Mouse (Mus musculus) intestine, embryonic 16.5 days (tissue): ENCODE results near the gene Avil. TPM values are rescaled to one million over a fixed set of nuclear protein-coding genes. Genes with fewer than 3 reads are reported as not detected.

Experiments used
- ATAC-seq: fragments of 200-750 bp; cut with Nextera tagmentation; 2 replicates; pipeline ENCODE4 v1.8.0; 2017; ENCODE audit warnings: moderate TSS enrichment, moderate library complexity
- H3K27ac ChIP-seq: fragments of 300-500 bp; sonication (generic); 2 replicates; pipeline ENCODE4 v1.5.1; 2014; ENCODE audit warnings: mild to moderate bottlenecking, low read length
- H3K27me3 ChIP-seq: fragments of 300-500 bp; sonication (generic); replicated peaks from 2 replicates; pipeline ENCODE4 v1.6.1; 2014; ENCODE audit warnings: low read length, control low read depth, mixed read lengths; ENCODE audit not compliant: control insufficient read depth, insufficient read depth
- H3K36me3 ChIP-seq: fragments of 300-500 bp; sonication (generic); 2 replicates; pipeline ENCODE4 v1.6.1; 2014; ENCODE audit warnings: low read length, control low read depth; ENCODE audit not compliant: control insufficient read depth, insufficient read depth
- H3K4me1 ChIP-seq: fragments of 300-500 bp; sonication (generic); 2 replicates; pipeline ENCODE4 v1.6.1; 2014; ENCODE audit warnings: low read length, control low read depth, mixed read lengths; ENCODE audit not compliant: control insufficient read depth, insufficient read depth
- H3K4me2 ChIP-seq: fragments of 300-500 bp; sonication (generic); 2 replicates; pipeline ENCODE4 v1.6.1; 2014; ENCODE audit warnings: low read depth, low read length, control low read depth
- H3K4me3 ChIP-seq: fragments of 300-500 bp; sonication (generic); 2 replicates; pipeline ENCODE4 v1.5.1; 2014; ENCODE audit warnings: mild to moderate bottlenecking, low read length
- H3K9ac ChIP-seq: fragments of 300-500 bp; sonication (generic); 2 replicates; pipeline ENCODE4 v1.6.1; 2014; ENCODE audit warnings: low read depth, low read length
- H3K9me3 ChIP-seq: fragments of 300-500 bp; sonication (generic); 2 replicates; pipeline ENCODE4 v1.6.1; 2016; ENCODE audit warnings: low read length, control low read depth; ENCODE audit not compliant: control insufficient read depth
- whole genome bisulfite sequencing: fragments of 180-500 bp; shearing (Covaris S2); extraction: QIAGEN DNeasy Blood & Tissue Kit; methylation state at CpG from one replicate; pipeline ENCODE4 v1.1.7; 2014; 5-methylcytosine and 5-hydroxymethylcytosine counted together
- polyA plus RNA-seq: library from polyadenylated mRNA; unstranded; fragments of >200 nt; fragmentation: Nextera tagmentation; extraction: Ambion mirVana; gene quantifications from 2 replicates; pipeline ENCODE4 v1.2.1, GENCODE M21; 2015

Gene Avil
- polyA plus RNA-seq, 1 experiment from 2014 or later, result 0.21 TPM

- Histone ChIP-seq H3K27me3 (no peaks in the 10 kb centered on the region), H3K27ac (no peak overlapping the region), H3K9ac (no peak overlapping the region), H3K4me2 (no peak overlapping the region), H3K4me1 (peaks cover 7% of the 10 kb centered on the region), H3K9me3 (no peaks in the 10 kb centered on the region), H3K36me3 (peaks cover 8% of the 10 kb centered on the region; the same call in 1 of the 2 replicates), H3K4me3 (no peak overlapping the region)
- WGBS, result 87% methylated on average over 5 of the region's 5 CpGs
- no peak for ATAC-seq
Observed at GRCm38 (mm10) chr10:127002765-127003164, 2.3 kb downstream of the Avil start.

GRCm38 (mm10) chr10:127003334-127003733, 2.8 kb downstream of the Avil start:
- ATAC-seq, result no peak
- no peak overlapping the region for H3K4me2 ChIP-seq
- peaks cover 3% of the 10 kb centered on the region; the same call in 1 of the 2 replicates for H3K36me3 ChIP-seq
- H3K9ac ChIP-seq, result no peak overlapping the region
- no peak overlapping the region for H3K4me3 ChIP-seq
- H3K9me3 ChIP-seq, result no peaks in the 10 kb centered on the region
- H3K27ac ChIP-seq, result no peak overlapping the region
- no peaks in the 10 kb centered on the region for H3K27me3 ChIP-seq
- WGBS, result 82% methylated on average over 8 of the region's 8 CpGs
- H3K4me1 ChIP-seq, result peaks cover 7% of the 10 kb centered on the region

- Histone ChIP-seq H3K27me3 (no peaks in the 10 kb centered on the region), H3K27ac (no peak overlapping the region), H3K9ac (no peak overlapping the region), H3K4me1 (peaks cover 7% of the 10 kb centered on the region), H3K4me2 (no peak overlapping the region), H3K36me3 (0 out of 2 replicates have a peak, but pooled peaks cover 2% of the 10 kb centered on the region), H3K4me3 (no peak overlapping the region), H3K9me3 (no peaks in the 10 kb centered on the region)
- no peak for ATAC-seq
- WGBS, result 81% methylated on average over 7 of the region's 7 CpGs
Observed at GRCm38 (mm10) chr10:127003806-127004205, 3.3 kb downstream of the Avil start.

GRCm38 (mm10) chr10:127016488-127016887, 16.0 kb downstream of the Avil start:
- Histone ChIP-seq H3K4me2 (no peak overlapping the region), H3K9me3 (no peaks in the 10 kb centered on the region), H3K27me3 (no peaks in the 10 kb centered on the region), H3K36me3 (no peaks in the 10 kb centered on the region), H3K9ac (no peak overlapping the region), H3K27ac (no peak overlapping the region), H3K4me3 (no peak overlapping the region), H3K4me1 (no peaks in the 10 kb centered on the region)
- 0 out of 2 replicates have a peak, but pooled peaks have one; percentile 9 for ATAC-seq
- WGBS, result 54% methylated on average over 5 of the region's 5 CpGs

- Histone ChIP-seq H3K9me3 (no peaks in the 10 kb centered on the region), H3K9ac (no peak overlapping the region), H3K27me3 (no peaks in the 10 kb centered on the region), H3K4me3 (no peak overlapping the region), H3K4me2 (no peak overlapping the region), H3K36me3 (no peaks in the 10 kb centered on the region), H3K27ac (no peak overlapping the region), H3K4me1 (no peaks in the 10 kb centered on the region)
- no peak for ATAC-seq
- WGBS, result 30% methylated on average over 2 of the region's 2 CpGs
Observed at GRCm38 (mm10) chr10:127017071-127017470, 16.6 kb downstream of the Avil start.

GRCm38 (mm10) chr10:127018422-127018821, 17.9 kb downstream of the Avil start:
- H3K4me1 ChIP-seq, result no peaks in the 10 kb centered on the region
- WGBS, result 77% methylated on average over 16 of the region's 16 CpGs
- ATAC-seq, result no peak
- H3K9me3 ChIP-seq, result no peaks in the 10 kb centered on the region
- no peak overlapping the region for H3K4me3 ChIP-seq
- no peak overlapping the region for H3K9ac ChIP-seq
- no peak overlapping the region for H3K27ac ChIP-seq
- H3K36me3 ChIP-seq, result no peaks in the 10 kb centered on the region
- H3K27me3 ChIP-seq, result no peaks in the 10 kb centered on the region
- H3K4me2 ChIP-seq, result no peak overlapping the region

GRCm38 (mm10) chr10:127030336-127031296, 30.1 kb downstream of the Avil start, which contains the start of gene Tsfm:
Gene Tsfm, minus strand, starts transcription at chr10:127030840.
- Histone ChIP-seq H3K4me1 (peaks cover 5% of the 10 kb centered on the region; the same call in 1 of the 2 replicates), H3K27ac (peak within 1 kb of the TSS; percentile 74), H3K9me3 (no peaks in the 10 kb centered on the region), H3K27me3 (no peaks in the 10 kb centered on the region), H3K9ac (peak within 1 kb of the TSS; percentile 96), H3K4me3 (peak within 1 kb of the TSS; percentile 94), H3K4me2 (peak within 1 kb of the TSS; percentile 89), H3K36me3 (peaks cover 2% of the 10 kb centered on the region)
- WGBS, result 6% methylated on average over 56 of the region's 56 CpGs
- ATAC-seq, result peak; percentile 94

- no peak overlapping the region for H3K4me2 ChIP-seq
- 80% methylated on average over 7 of the region's 8 CpGs for WGBS
- H3K27me3 ChIP-seq, result no peaks in the 10 kb centered on the region
- no peak overlapping the region for H3K27ac ChIP-seq
- no peaks in the 10 kb centered on the region for H3K36me3 ChIP-seq
- no peak for ATAC-seq
- peaks cover 5% of the 10 kb centered on the region; the same call in 1 of the 2 replicates for H3K4me1 ChIP-seq
- no peaks in the 10 kb centered on the region for H3K9me3 ChIP-seq
- no peak overlapping the region for H3K9ac ChIP-seq
- no peak overlapping the region for H3K4me3 ChIP-seq
Observed at GRCm38 (mm10) chr10:127033301-127033741, 32.8 kb downstream of the Avil start.

DNA sequence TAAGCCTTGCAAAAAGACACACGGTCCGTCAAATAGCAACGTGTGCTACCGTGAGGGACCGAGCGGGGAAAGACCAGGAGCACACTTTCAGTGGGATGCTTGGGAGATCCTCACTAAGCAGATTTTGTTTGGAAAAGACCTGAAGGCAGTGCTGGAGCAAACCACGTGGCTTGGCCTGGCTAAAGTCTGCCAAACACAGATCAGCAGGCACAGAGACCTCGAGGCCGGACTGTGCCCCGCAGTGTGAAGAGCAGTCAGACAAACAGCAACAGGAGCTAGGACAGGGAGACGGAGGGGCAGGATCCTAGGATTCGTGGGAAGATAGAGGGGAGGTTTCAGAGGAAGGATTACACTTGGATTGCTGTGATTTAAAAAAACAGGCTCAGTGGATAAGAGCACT, 35.8 kb downstream of the Avil start:
- ATAC-seq, result no peak
- H3K27me3 ChIP-seq, result no peaks in the 10 kb centered on the region
- no peaks in the 10 kb centered on the region for H3K4me1 ChIP-seq
- H3K36me3 ChIP-seq, result no peaks in the 10 kb centered on the region
- 80% methylated on average over 12 of the region's 12 CpGs for WGBS
- H3K4me2 ChIP-seq, result no peak overlapping the region
- H3K9ac ChIP-seq, result no peak overlapping the region
- H3K4me3 ChIP-seq, result no peak overlapping the region
- H3K9me3 ChIP-seq, result no peaks in the 10 kb centered on the region
- H3K27ac ChIP-seq, result no peak overlapping the region
